Comparison of ENCODE assay signal across 34 mouse cellular contexts in genomic region chr13:32986256-32986655, GRCm38 (mm10). TPM values are rescaled to one million over a fixed set of nuclear protein-coding genes. Genes with fewer than 3 reads are reported as not detected.
"Had no signal": no experiment of that assay in that cellular context is flagged by ENCODE, and none has a peak within 500 bp of the region (broad histone marks: within the 10 kb centered on the region; RNA-seq: fewer than 3 reads in every experiment).

No protein-coding gene starts in this region.

- H3K9ac ChIP-seq: heart, embryonic 12.5 days; hindbrain, embryonic 12.5 days; hindbrain, embryonic 14.5 days; kidney, embryonic 15.5 days; limb, embryonic 13.5 days; limb, embryonic 15.5 days had no signal

- H3K27ac ChIP-seq: gastrocnemius, adult 2 months; heart, embryonic 10.5 days; hindbrain, embryonic 10.5 days; hindbrain, embryonic 12.5 days; hindbrain, embryonic 14.5 days; kidney, embryonic 15.5 days; kidney, postnatal 0 days; limb, embryonic 13.5 days; limb, embryonic 15.5 days had no signal

- H3K27me3 ChIP-seq: heart, embryonic 12.5 days; hindbrain, embryonic 12.5 days; kidney, embryonic 15.5 days; limb, embryonic 13.5 days; limb, embryonic 15.5 days had no signal

- H3K4me2 ChIP-seq: heart, embryonic 12.5 days; hindbrain, embryonic 12.5 days; hindbrain, embryonic 14.5 days; kidney, embryonic 15.5 days; limb, embryonic 13.5 days; limb, embryonic 15.5 days had no signal

- H3K36me3 ChIP-seq: heart, embryonic 10.5 days; heart, embryonic 12.5 days; hindbrain, embryonic 10.5 days; hindbrain, embryonic 12.5 days; kidney, embryonic 15.5 days; limb, embryonic 13.5 days; limb, embryonic 15.5 days had no signal

- H3K4me1 ChIP-seq: heart, embryonic 10.5 days; heart, embryonic 12.5 days; hindbrain, embryonic 10.5 days; hindbrain, embryonic 12.5 days; kidney, embryonic 15.5 days; limb, embryonic 13.5 days; limb, embryonic 15.5 days had no signal

- ATAC-seq: hindbrain, embryonic 16.5 days; intestine, embryonic 16.5 days had no signal

- H3K9me3 ChIP-seq: heart, embryonic 10.5 days; heart, embryonic 12.5 days; hindbrain, embryonic 10.5 days; hindbrain, embryonic 12.5 days; kidney, embryonic 15.5 days; limb, embryonic 13.5 days; limb, embryonic 15.5 days had no signal

- H3K4me3 ChIP-seq: gastrocnemius, adult 2 months; heart, embryonic 10.5 days; heart, embryonic 12.5 days; hindbrain, embryonic 10.5 days; hindbrain, embryonic 12.5 days; kidney, embryonic 15.5 days; limb, embryonic 13.5 days; limb, embryonic 15.5 days had no signal

- DNase-seq: gastrocnemius, adult 2 months; gastrocnemius, postnatal 10 days; gastrocnemius, postnatal 25 days; heart, adult 18-20 months; heart, postnatal 10 days; heart, postnatal 4 days; kidney, adult 11 months; kidney, adult 2 months; kidney, adult 9 months; kidney, postnatal 14 days; kidney, postnatal 36 days; layer of hippocampus, adult 9-11 months; layer of hippocampus, postnatal 36 days; left cerebral cortex, postnatal 4 days had no signal

RNA-seq across cellular contexts. Expression of gene Serpinb9b, which starts 41.0 kb away (rescaled TPM):
- total RNA-seq: gastrocnemius, adult 2 months; gastrocnemius, postnatal 10 days; gastrocnemius, postnatal 25 days; granulocyte monocyte progenitor cell, adult 5-6 weeks; layer of hippocampus, adult 18-20 months; layer of hippocampus, adult 8-10 months; layer of hippocampus, postnatal 14 days; layer of hippocampus, postnatal 36 days; left cerebral cortex, adult 18-20 months; left cerebral cortex, adult 8-10 months; left cerebral cortex, postnatal 10 days; left cerebral cortex, postnatal 25 days had no signal
- polyA plus RNA-seq: limb, embryonic 11.5 days; limb, embryonic 13.5 days had no signal
